Mouse (Mus musculus) neural tube, postnatal 0 days (tissue): Measurements from ENCODE around the gene Mrpl11. TPM values are rescaled to one million over a fixed set of nuclear protein-coding genes. Genes with fewer than 3 reads are reported as not detected.

Experiments
- polyA plus RNA-seq: library from polyadenylated mRNA; unstranded; fragments of >200 nt; fragmentation: Nextera tagmentation; extraction: Ambion mirVana; gene quantifications from 2 replicates; pipeline ENCODE4 v1.2.1, GENCODE M21; 2015

Mrpl11 gene
- 116 and 126 TPM in 2 replicates for polyA plus RNA-seq

GRCm38 (mm10) chr19:4961928-4962601 lies at the start of gene Mrpl11:
Gene Mrpl11, plus strand, starts transcription at chr19:4962147.

DNA sequence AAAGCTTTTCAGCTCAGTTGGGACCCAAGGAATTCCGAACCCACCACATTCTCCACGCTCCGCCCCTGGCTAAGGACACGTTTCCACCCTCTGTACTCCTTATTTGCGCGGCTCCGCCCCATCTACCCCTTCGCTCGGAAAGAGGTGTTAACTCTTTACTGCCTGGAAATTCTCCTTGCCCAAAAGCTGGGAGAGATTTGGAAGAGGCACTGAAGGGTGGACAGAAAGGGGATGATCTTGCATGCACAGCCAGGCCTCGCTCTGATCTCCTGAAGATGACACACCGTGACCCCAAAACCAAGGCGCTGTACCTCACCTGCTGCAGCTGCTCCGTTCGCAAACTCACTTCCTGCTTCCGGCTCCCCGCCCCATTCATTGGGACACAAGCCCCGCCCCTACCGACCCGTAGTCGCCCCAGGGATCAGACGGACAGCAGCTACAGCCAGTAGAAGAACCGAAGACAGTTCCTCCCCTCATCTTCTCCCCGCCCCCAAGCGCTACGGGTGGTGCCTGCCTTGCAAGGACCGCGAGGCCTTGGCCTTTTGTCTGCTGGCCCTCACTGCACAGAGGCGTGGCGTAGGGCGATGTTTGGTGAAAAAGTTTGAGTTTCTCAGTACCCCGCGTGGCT lies 33.9 kb upstream of the Mrpl11 start, which contains the start of gene Dpp3:
Gene Dpp3 (minus strand): TSS at position 384 of the 628 bp plus-strand sequence.

DNA sequence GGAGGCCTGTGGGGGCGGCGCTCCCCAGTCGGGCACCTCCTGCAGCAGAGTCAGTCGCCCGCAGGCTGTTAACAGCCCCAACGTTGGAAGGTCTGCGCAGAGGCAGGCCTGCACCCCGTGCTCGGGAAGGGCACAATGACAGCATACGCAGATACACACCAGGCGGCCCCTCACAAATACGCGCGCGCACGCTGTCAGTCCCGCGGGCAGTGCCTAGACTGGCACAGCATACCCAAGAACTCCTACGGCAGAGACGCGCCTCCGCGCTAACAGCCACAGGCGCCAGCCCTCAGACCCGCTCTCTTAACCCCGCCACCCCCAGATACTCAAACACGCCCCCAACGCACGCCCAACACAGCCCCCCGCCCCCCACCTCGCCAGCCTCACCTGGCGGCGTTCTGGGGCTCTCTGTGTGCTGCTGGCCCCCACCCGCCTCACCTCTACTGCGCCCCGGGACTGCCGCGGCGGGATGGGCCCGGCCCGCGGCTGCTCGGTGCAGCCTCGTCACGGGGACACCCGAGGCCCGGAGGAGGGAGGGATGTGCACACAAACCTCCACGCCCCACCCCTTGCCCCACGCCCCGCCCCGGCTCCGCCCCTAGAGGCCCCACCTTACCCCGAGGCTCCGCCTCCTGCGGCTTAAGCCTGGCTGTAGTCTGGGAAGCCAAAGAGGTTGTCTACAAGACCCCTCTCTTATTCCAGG lies 19.2 kb upstream of the Mrpl11 start, which contains the start of gene Peli3:
Gene Peli3 (minus strand): TSS at position 577 of the 702 bp plus-strand sequence.

GRCm38 (mm10) chr19:4990256-4990625 lies 28.3 kb downstream of the Mrpl11 start, which contains the start of gene Npas4:
Gene Npas4, minus strand, starts transcription at chr19:4990316.

Other genes starting within 250 kb of the Mrpl11 start
- gene Rbm4b, start 205.7 kb upstream of the Mrpl11 start, polyA plus RNA-seq, result 68.3 and 75.8 TPM in 2 replicates
- 36.2 and 38.3 TPM in 2 replicates for gene Rbm4, start 168.2 kb upstream of the Mrpl11 start, polyA plus RNA-seq
- gene Gm21992, start 150.5 kb upstream of the Mrpl11 start, polyA plus RNA-seq, result 14.4 and 24.3 TPM in 2 replicates
- 32.0 and 33.3 TPM in 2 replicates for gene Rbm14, start 150.5 kb upstream of the Mrpl11 start, polyA plus RNA-seq
- 48.0 and 51.2 TPM in 2 replicates for gene Ccs, start 122.8 kb upstream of the Mrpl11 start, polyA plus RNA-seq
- 0.63 and 0.85 TPM in 2 replicates for gene Ccdc87, start 122.8 kb upstream of the Mrpl11 start, polyA plus RNA-seq
- 92.7 and 98.1 TPM in 2 replicates for gene Ctsf, start 107.0 kb upstream of the Mrpl11 start, polyA plus RNA-seq
- 3.9 and 5.1 TPM in 2 replicates for gene Actn3, start 84.2 kb upstream of the Mrpl11 start, polyA plus RNA-seq
- gene Zdhhc24, start 83.5 kb upstream of the Mrpl11 start, polyA plus RNA-seq, result 18.3 and 20.1 TPM in 2 replicates
- gene Bbs1, start 55.5 kb upstream of the Mrpl11 start, polyA plus RNA-seq, result 8.7 and 8.8 TPM in 2 replicates
- gene Dpp3, start 33.9 kb upstream of the Mrpl11 start, polyA plus RNA-seq, result 66.6 and 67.5 TPM in 2 replicates
- gene Peli3, start 19.0 kb upstream of the Mrpl11 start, polyA plus RNA-seq, result 10.4 and 12.1 TPM in 2 replicates
- gene Npas4, start 28.2 kb downstream of the Mrpl11 start, polyA plus RNA-seq, result 0.28 and 0.39 TPM in 2 replicates
- 17.8 and 18.5 TPM in 2 replicates for gene Slc29a2, start 61.7 kb downstream of the Mrpl11 start, polyA plus RNA-seq
- gene B4gat1, start 76.7 kb downstream of the Mrpl11 start, polyA plus RNA-seq, result 166 and 173 TPM in 2 replicates
- gene AC124502.3, start 76.7 kb downstream of the Mrpl11 start, polyA plus RNA-seq, result 1.7 and 2.2 TPM in 2 replicates
- 14.2 and 14.9 TPM in 2 replicates for gene Brms1, start 79.2 kb downstream of the Mrpl11 start, polyA plus RNA-seq
- gene Rin1, start 88.3 kb downstream of the Mrpl11 start, polyA plus RNA-seq, result 0.55 and 0.71 TPM in 2 replicates
- 17.4 and 19.4 TPM in 2 replicates for gene Cd248, start 105.9 kb downstream of the Mrpl11 start, polyA plus RNA-seq
- 63.2 and 66.9 TPM in 2 replicates for gene Tmem151a, start 123.4 kb downstream of the Mrpl11 start, polyA plus RNA-seq
- gene Yif1a, start 126.4 kb downstream of the Mrpl11 start, polyA plus RNA-seq, result 72.6 and 73.4 TPM in 2 replicates
- gene Cnih2, start 136.4 kb downstream of the Mrpl11 start, polyA plus RNA-seq, result 448 and 454 TPM in 2 replicates
- gene Rab1b, start 144.9 kb downstream of the Mrpl11 start, polyA plus RNA-seq, result 203 and 219 TPM in 2 replicates
- gene Klc2, start 156.4 kb downstream of the Mrpl11 start, polyA plus RNA-seq, result 72.6 and 86.2 TPM in 2 replicates